Mouse (Mus musculus): ENCODE data around the gene Olfr1272.
"Not testable (repeated sequence)": the region's sequence is repeated elsewhere in the genome, so short reads cannot be mapped to it uniquely, and the experiment has no call there.

Gene Olfr1272

DNA sequence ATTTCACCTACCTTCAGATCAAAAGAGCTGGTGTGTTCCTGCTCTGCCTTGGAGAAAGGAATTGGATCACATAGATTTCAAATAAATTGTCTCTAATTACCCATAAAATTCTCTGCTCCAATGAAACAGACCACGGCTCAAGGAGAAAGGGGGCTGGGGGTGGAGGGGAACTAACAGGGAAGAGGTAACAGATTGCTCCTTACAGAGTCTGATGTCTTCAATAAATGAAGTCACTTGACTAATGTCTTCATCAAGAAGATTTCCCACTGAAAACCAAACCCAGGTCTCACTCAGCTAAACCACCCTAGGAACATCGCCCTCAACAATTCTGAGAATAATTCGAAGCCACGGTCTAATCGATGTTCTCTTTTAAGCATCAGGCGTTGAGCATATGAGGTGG is at the start of gene Olfr1272:
Olfr1272 (minus strand) TSS at position 101 of the 400 bp plus-strand sequence.
- DNase-seq: no peak

DNA sequence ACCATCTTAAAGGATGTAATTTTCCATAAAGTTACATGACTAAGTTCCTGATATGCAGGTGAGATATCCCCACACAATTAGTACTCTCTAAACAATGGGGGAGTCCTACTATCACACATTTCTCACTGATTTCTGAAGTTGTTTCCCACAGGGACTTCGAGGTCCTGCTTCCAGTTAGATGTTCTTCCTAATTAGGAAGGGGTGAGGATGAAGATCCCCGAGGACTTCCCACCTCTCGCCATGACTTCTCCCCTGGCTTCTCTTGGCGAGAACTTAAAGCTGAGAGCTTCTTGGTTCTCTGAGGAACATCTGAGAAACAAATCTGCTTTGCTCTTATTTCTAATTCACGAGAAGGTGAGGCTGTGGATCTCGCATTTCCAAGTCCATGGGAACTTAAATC is 29.3 kb upstream of the Olfr1272 start, which contains the start of gene Gm13769:
Gm13769 (plus strand) TSS at position 301 of the 400 bp plus-strand sequence.
- not testable (repeated sequence) for DNase-seq

DNA sequence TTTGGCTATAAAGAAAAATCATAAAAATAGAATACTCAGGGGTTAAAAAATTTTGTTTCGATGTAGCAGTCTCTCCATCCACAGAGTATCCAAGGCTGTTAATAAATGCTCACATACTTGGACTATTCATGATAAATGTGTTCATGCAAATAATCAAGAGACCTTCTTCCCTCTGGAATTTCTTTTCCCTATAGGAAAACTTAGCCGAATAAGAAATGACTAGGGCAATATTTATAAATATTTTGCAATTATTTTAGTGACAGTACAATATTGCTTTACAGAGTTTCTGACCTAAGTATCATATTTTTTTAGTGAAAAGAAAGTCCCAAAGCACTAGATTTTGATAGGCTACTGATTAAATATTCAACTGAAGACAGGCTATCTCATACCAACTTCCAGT is 21.7 kb downstream of the Olfr1272 start, which contains the start of gene Olfr1271:
Olfr1271 (minus strand) TSS at position 101 of the 400 bp plus-strand sequence.
- no peak for DNase-seq

DNA sequence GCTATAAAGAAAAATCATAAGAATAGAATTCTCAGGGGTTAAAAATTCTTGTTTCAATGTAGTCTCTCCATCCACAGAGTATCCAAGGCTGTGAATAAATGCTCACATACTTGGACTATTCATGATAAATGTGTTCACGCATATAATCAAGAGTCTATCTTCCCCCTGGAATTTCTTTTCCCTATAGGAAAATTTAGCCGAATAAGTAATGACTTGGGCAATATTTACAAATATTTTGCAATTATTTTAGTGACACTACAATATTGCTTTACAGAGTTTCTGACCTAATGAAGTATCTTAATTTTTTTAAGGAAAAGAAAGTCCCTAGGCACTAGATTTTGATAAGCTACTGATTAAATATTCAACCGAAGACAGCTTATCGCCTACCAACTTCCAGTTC is 35.1 kb downstream of the Olfr1272 start, which contains the start of gene Olfr142:
Olfr142 (minus strand) TSS at position 101 of the 400 bp plus-strand sequence.
- DNase-seq: no peak
